Mouse (Mus musculus) stomach, postnatal 0 days (tissue): Measurements from ENCODE around the gene Tenm4. TPM values are rescaled to one million over a fixed set of nuclear protein-coding genes. Genes with fewer than 3 reads are reported as not detected.

Experiments
- ATAC-seq: fragments of 200-750 bp; cut with Nextera tagmentation; 2 replicates; pipeline ENCODE4 v1.8.0; 2017; ENCODE audit not compliant: low FRiP score, low TSS enrichment
- DNase-seq: peaks from one replicate; pipeline ENCODE4 v3.0.0-alpha.2; 2016; ENCODE audit warnings: low spot score
- H3K27ac ChIP-seq: fragments of 300-500 bp; sonication (generic); replicated peaks from 2 replicates; pipeline ENCODE4 v1.5.1; 2014; ENCODE audit warnings: mild to moderate bottlenecking, control low read depth
- H3K27me3 ChIP-seq: fragments of 300-500 bp; sonication (generic); 2 replicates; pipeline ENCODE4 v1.6.1; 2014; ENCODE audit warnings: low read length; ENCODE audit not compliant: control insufficient read depth, insufficient read depth
- H3K36me3 ChIP-seq: fragments of 300-500 bp; sonication (generic); 2 replicates; pipeline ENCODE4 v1.6.1; 2014; ENCODE audit warnings: low read length, mixed read lengths; ENCODE audit not compliant: control insufficient read depth, insufficient read depth
- H3K4me1 ChIP-seq: fragments of 300-500 bp; sonication (generic); replicated peaks from 2 replicates; pipeline ENCODE4 v1.6.1; 2014; ENCODE audit warnings: antibody characterized with exemption; ENCODE audit not compliant: control insufficient read depth, insufficient read depth
- H3K4me2 ChIP-seq: fragments of 300-500 bp; sonication (generic); replicated peaks from 2 replicates; pipeline ENCODE4 v1.6.1; 2014; ENCODE audit warnings: low read depth, mild to moderate bottlenecking, control low read depth, moderate library complexity
- H3K4me3 ChIP-seq: fragments of 300-500 bp; sonication (generic); 2 replicates; pipeline ENCODE4 v1.5.1; 2014; ENCODE audit warnings: low read depth, low read length, control low read depth
- H3K9ac ChIP-seq: fragments of 300-500 bp; sonication (generic); 2 replicates; pipeline ENCODE4 v1.6.1; 2014; ENCODE audit warnings: mild to moderate bottlenecking, low read length, control low read depth, mixed read lengths
- H3K9me3 ChIP-seq: fragments of 300-500 bp; sonication (generic); 2 replicates; pipeline ENCODE4 v1.6.1; 2016; ENCODE audit warnings: low read length; ENCODE audit not compliant: control insufficient read depth
- CTCF ChIP-seq: IDR thresholded peaks from 2 replicates; pipeline ENCODE4 v1.5.1; 2016; ENCODE audit warnings: antibody characterized with exemption, low read depth, mild to moderate bottlenecking, moderate library complexity
- EP300 ChIP-seq: optimal IDR thresholded peaks from 2 replicates; pipeline ENCODE3; 2016; ENCODE audit warnings: antibody characterized with exemption
- whole genome bisulfite sequencing: fragments of 180-500 bp; shearing (Covaris S2); extraction: QIAGEN DNeasy Blood & Tissue Kit; methylation state at CpG from one replicate; pipeline ENCODE4 v1.1.7; 2014; 5-methylcytosine and 5-hydroxymethylcytosine counted together
- polyA plus RNA-seq: library from polyadenylated mRNA; unstranded; fragments of >200 nt; fragmentation: Nextera tagmentation; extraction: Ambion mirVana; gene quantifications from 2 replicates; pipeline ENCODE4 v1.2.1, GENCODE M21; 2015

Tenm4 gene
- polyA plus RNA-seq, 1 experiment from 2014 or later = 7.2 TPM

GRCm38 (mm10) chr7:96703958-96704357 lies 532.9 kb downstream of the Tenm4 start:
- ATAC-seq (no peak), DNase-seq (no peak)
- H3K4me3 ChIP-seq = no peak overlapping the region
- no peaks in the 10 kb centered on the region for H3K9me3 ChIP-seq
- 83% methylated on average over 16 of the region's 16 CpGs for WGBS
- H3K9ac ChIP-seq = no peak overlapping the region
- no peaks in the 10 kb centered on the region for H3K4me1 ChIP-seq
- no peak overlapping the region for H3K4me2 ChIP-seq
- no peaks in the 10 kb centered on the region for H3K36me3 ChIP-seq
- H3K27ac ChIP-seq = no peak overlapping the region
- no peaks in the 10 kb centered on the region for H3K27me3 ChIP-seq
- TF ChIP-seq CTCF = no peak
- no peak for TF ChIP-seq EP300

- Histone ChIP-seq H3K4me1 (no peaks in the 10 kb centered on the region), H3K9me3 (no peaks in the 10 kb centered on the region), H3K4me2 (no peak overlapping the region), H3K27me3 (no peaks in the 10 kb centered on the region), H3K36me3 (no peaks in the 10 kb centered on the region), H3K4me3 (no peak overlapping the region), H3K27ac (no peak overlapping the region), H3K9ac (no peak overlapping the region)
- TF ChIP-seq CTCF = no peak
- TF ChIP-seq EP300 = no peak
- ATAC-seq (peak; percentile 13; the same call in 1 of the 2 replicates), DNase-seq (no peak)
- WGBS = 77% methylated on average over 8 of the region's 8 CpGs
Observed at GRCm38 (mm10) chr7:96705307-96706129, 534.5 kb downstream of the Tenm4 start.

DNA sequence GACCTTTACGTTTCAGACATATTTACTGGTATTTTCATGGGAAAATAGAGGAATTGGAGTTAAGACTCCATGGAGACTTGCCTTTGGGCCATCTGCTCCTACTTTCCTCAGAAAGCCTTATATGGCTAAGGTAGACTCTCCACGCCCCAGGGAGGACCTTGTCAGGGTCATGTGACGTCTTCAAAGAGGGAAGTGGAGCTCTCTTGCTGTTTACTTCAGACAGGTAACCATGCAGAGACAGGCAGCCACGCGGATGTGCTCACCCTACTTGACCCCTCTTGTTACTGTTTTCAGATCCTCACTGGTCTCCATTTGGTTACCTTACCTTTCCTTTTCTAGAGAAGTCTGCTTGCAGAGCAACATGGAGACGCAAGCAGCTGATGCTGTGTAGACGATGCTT lies 535.5 kb downstream of the Tenm4 start:
- Histone ChIP-seq H3K36me3 (no peaks in the 10 kb centered on the region), H3K27ac (no peak overlapping the region), H3K4me3 (no peak overlapping the region), H3K4me2 (no peak overlapping the region), H3K9ac (no peak overlapping the region), H3K9me3 (no peaks in the 10 kb centered on the region), H3K27me3 (no peaks in the 10 kb centered on the region), H3K4me1 (no peaks in the 10 kb centered on the region)
- DNase-seq (no peak), ATAC-seq (no peak)
- TF ChIP-seq EP300 (no peak), CTCF (no peak)
- 90% methylated on average over 7 of the region's 7 CpGs for WGBS

DNA sequence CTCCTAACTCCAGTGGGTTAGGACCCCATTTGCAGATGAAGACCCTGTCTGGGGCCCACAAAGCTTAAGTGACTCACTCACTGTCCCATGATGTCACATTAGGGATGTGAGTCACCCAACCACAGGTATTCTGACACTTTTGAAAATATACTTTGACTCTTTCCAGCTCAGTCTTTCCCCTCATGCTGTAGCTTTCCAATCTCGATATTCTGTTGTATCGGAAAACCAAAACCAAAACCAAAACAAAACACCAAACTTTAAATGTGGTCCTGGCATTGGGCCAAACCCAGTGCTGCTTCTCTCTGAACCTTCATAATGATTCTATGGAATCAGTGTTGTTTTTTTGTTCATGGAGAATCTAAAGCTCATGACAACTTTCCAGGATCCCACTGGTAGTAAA lies 536.1 kb downstream of the Tenm4 start:
- Histone ChIP-seq H3K36me3 (no peaks in the 10 kb centered on the region), H3K27me3 (no peaks in the 10 kb centered on the region), H3K9me3 (no peaks in the 10 kb centered on the region), H3K4me3 (no peak overlapping the region), H3K27ac (no peak overlapping the region), H3K4me1 (no peaks in the 10 kb centered on the region), H3K9ac (no peak overlapping the region), H3K4me2 (no peak overlapping the region)
- ATAC-seq (no peak), DNase-seq (no peak)
- 82% methylated on average over 2 of the region's 2 CpGs for WGBS
- no peak for TF ChIP-seq CTCF
- no peak for TF ChIP-seq EP300

GRCm38 (mm10) chr7:96708071-96708470 lies 537.0 kb downstream of the Tenm4 start:
- TF ChIP-seq EP300 = no peak
- no peak for TF ChIP-seq CTCF
- Histone ChIP-seq H3K27me3 (no peaks in the 10 kb centered on the region), H3K4me3 (no peak overlapping the region), H3K27ac (peak overlapping the region; percentile 36; the same call in 1 of the 2 replicates), H3K9me3 (no peaks in the 10 kb centered on the region), H3K4me1 (no peaks in the 10 kb centered on the region), H3K9ac (no peak overlapping the region), H3K4me2 (no peak overlapping the region), H3K36me3 (no peaks in the 10 kb centered on the region)
- peak; percentile 52; the same call in 1 of the 2 replicates for ATAC-seq
- no peak for DNase-seq
- 41% methylated on average over 5 of the region's 5 CpGs for WGBS

GRCm38 (mm10) chr7:96708561-96708960 lies 537.5 kb downstream of the Tenm4 start:
- H3K9ac ChIP-seq = no peak overlapping the region
- H3K4me1 ChIP-seq = no peaks in the 10 kb centered on the region
- no peak overlapping the region for H3K4me3 ChIP-seq
- no peaks in the 10 kb centered on the region for H3K36me3 ChIP-seq
- no peaks in the 10 kb centered on the region for H3K9me3 ChIP-seq
- TF ChIP-seq CTCF = no peak
- no peak for TF ChIP-seq EP300
- H3K4me2 ChIP-seq = no peak overlapping the region
- 67% methylated on average over 5 of the region's 5 CpGs for WGBS
- H3K27ac ChIP-seq = peak overlapping the region; percentile 36; the same call in 1 of the 2 replicates
- H3K27me3 ChIP-seq = no peaks in the 10 kb centered on the region
- no peak for DNase-seq
- no peak for ATAC-seq
